Comparison of ENCODE assay signal across 22 mouse cellular contexts in the genomic region with DNA sequence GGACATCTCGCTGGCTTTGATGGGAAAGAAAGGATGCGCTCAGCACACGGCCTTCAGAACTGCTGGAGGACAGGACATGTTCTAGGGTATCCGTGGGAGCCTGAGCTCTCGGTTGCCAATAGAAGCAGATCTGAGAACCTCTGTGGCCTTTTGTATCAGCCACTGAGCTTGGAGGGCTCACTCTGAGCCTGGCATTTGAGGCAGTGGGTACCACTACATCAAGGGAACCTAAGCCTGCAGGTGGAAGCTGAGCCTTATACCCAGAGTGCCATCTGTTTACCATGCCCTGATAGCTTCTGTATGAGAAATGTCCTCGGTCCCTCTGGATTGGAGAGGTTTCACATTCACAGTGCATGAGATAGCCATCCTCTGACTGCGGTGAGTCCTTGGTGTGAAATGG. TPM values are rescaled to one million over a fixed set of nuclear protein-coding genes. Genes with fewer than 3 reads are reported as not detected.
DNase-seq lines count a peak whose midpoint lies in the region; ATAC-seq lines count a peak whose summit lies in the region.
"Had no signal": no experiment of that assay in that cellular context is flagged by ENCODE, and none has a peak within 500 bp of the region (broad histone marks: within the 10 kb centered on the region; RNA-seq: fewer than 3 reads in every experiment).

No protein-coding gene starts in this region.

- ATAC-seq in forebrain, embryonic 16.5 days = no peak
- no peak for ATAC-seq in forebrain, embryonic 13.5 days
- ATAC-seq in midbrain, embryonic 15.5 days (replicated peaks) = no peak
- ATAC-seq: intestine, postnatal 0 days; liver, embryonic 12.5 days had no signal

- H3K9ac ChIP-seq in forebrain, embryonic 16.5 days (replicated peaks; ENCODE audit: low read depth, low read length) = 0 out of 2 replicates have a peak overlapping the region, but pooled peaks have one; percentile 13
- no peak overlapping the region for H3K9ac ChIP-seq in forebrain, embryonic 13.5 days
- H3K9ac ChIP-seq in midbrain, embryonic 15.5 days = no peak overlapping the region
- H3K9ac ChIP-seq: embryonic facial prominence, embryonic 13.5 days; heart, embryonic 13.5 days; liver, embryonic 12.5 days; lung, embryonic 14.5 days had no signal

- peaks cover 17% of the 10 kb centered on the region for H3K27me3 ChIP-seq in forebrain, embryonic 16.5 days (replicated peaks; ENCODE audit: control insufficient read depth, insufficient read depth, low read length)
- H3K27me3 ChIP-seq in forebrain, embryonic 13.5 days = peaks cover 42% of the 10 kb centered on the region
- peaks cover 17% of the 10 kb centered on the region for H3K27me3 ChIP-seq in midbrain, embryonic 15.5 days (replicated peaks)

- 79% methylated on average over 7 of the region's 7 CpGs for WGBS in forebrain, embryonic 16.5 days
- WGBS in forebrain, embryonic 13.5 days = 84% methylated on average over 7 of the region's 7 CpGs
- 74% methylated on average over 7 of the region's 7 CpGs for WGBS in midbrain, embryonic 15.5 days

- peaks cover 19% of the 10 kb centered on the region for H3K4me1 ChIP-seq in forebrain, embryonic 16.5 days (replicated peaks; ENCODE audit: control insufficient read depth, insufficient read depth, low read length)
- peaks cover 13% of the 10 kb centered on the region; the same call in 1 of the 2 replicates for H3K4me1 ChIP-seq in forebrain, embryonic 13.5 days
- peaks cover 22% of the 10 kb centered on the region for H3K4me1 ChIP-seq in midbrain, embryonic 15.5 days
- H3K4me1 ChIP-seq: liver, embryonic 12.5 days had no signal

- no peak overlapping the region for H3K4me3 ChIP-seq in forebrain, embryonic 16.5 days (replicated peaks; ENCODE audit: low read length)
- H3K4me3 ChIP-seq in forebrain, embryonic 13.5 days = no peak overlapping the region
- 0 out of 2 replicates have a peak overlapping the region, but pooled peaks have one; percentile 67 for H3K4me3 ChIP-seq in midbrain, embryonic 15.5 days
- H3K4me3 ChIP-seq: embryonic facial prominence, embryonic 13.5 days; heart, embryonic 13.5 days; liver, embryonic 12.5 days had no signal

- H3K27ac ChIP-seq in forebrain, embryonic 16.5 days (ENCODE audit: low read length) = no peak overlapping the region; the same call in 1 of the 2 replicates
- no peak overlapping the region for H3K27ac ChIP-seq in forebrain, embryonic 13.5 days
- H3K27ac ChIP-seq in midbrain, embryonic 15.5 days = no peak overlapping the region
- H3K27ac ChIP-seq: embryonic facial prominence, embryonic 13.5 days; heart, embryonic 13.5 days; liver, embryonic 12.5 days had no signal

- no peaks in the 10 kb centered on the region for H3K9me3 ChIP-seq in forebrain, embryonic 16.5 days (ENCODE audit: control insufficient read depth, low read length)
- H3K9me3 ChIP-seq in forebrain, embryonic 13.5 days (replicated peaks) = no peaks in the 10 kb centered on the region
- H3K9me3 ChIP-seq in midbrain, embryonic 15.5 days = no peaks in the 10 kb centered on the region
- H3K9me3 ChIP-seq: embryonic facial prominence, embryonic 13.5 days; heart, embryonic 13.5 days; liver, embryonic 12.5 days had no signal

- DNase-seq in right cerebral cortex, postnatal 14 days = peak; percentile 2
- DNase-seq in right cerebral cortex, adult 18-20 months = no peak
- no peak for DNase-seq in gastrocnemius, adult 8-10 months (ENCODE audit: low spot score in 2 of 2)
- DNase-seq in kidney, postnatal 4 days = no peak
- DNase-seq: adrenal gland, postnatal 25 days; heart, adult 11 months; heart, postnatal 4 days; lung, embryonic 14.5 days; thymus, adult 2 months had no signal

- H3K36me3 ChIP-seq in forebrain, embryonic 16.5 days (ENCODE audit: control insufficient read depth, insufficient read depth) = no peaks in the 10 kb centered on the region
- no peaks in the 10 kb centered on the region for H3K36me3 ChIP-seq in forebrain, embryonic 13.5 days (ENCODE audit: poor library complexity, severe bottlenecking)
- H3K36me3 ChIP-seq in midbrain, embryonic 15.5 days (replicated peaks) = no peaks in the 10 kb centered on the region
- H3K36me3 ChIP-seq: embryonic facial prominence, embryonic 13.5 days; heart, embryonic 13.5 days; liver, embryonic 12.5 days had no signal

- H3K4me2 ChIP-seq in forebrain, embryonic 16.5 days (ENCODE audit: low read length) = no peak overlapping the region
- no peak overlapping the region; the same call in 1 of the 2 replicates for H3K4me2 ChIP-seq in forebrain, embryonic 13.5 days
- peak overlapping the region; percentile 82 for H3K4me2 ChIP-seq in midbrain, embryonic 15.5 days
- H3K4me2 ChIP-seq: embryonic facial prominence, embryonic 13.5 days; heart, embryonic 13.5 days; liver, embryonic 12.5 days; lung, embryonic 14.5 days had no signal

RNA-seq across cellular contexts. Expression of a gene that starts 1.8 kb away (rescaled TPM):
- 4.0 and 7.7 TPM in 2 replicates for polyA plus RNA-seq in forebrain, embryonic 16.5 days (2015; fragmentation: Nextera tagmentation; extraction: Ambion mirVana)
- 2.1 and 3.1 TPM in 2 replicates for polyA plus RNA-seq in forebrain, embryonic 13.5 days (2015; fragmentation: Nextera tagmentation; extraction: Ambion mirVana)
- polyA plus RNA-seq in midbrain, embryonic 15.5 days (2015; fragmentation: Nextera tagmentation; extraction: Ambion mirVana) = 20.2 and 22.4 TPM in 2 replicates
- total RNA-seq in gastrocnemius, adult 8-10 months (2022) = under 1 TPM in 1 of 4 experiments, not detected in 3; 0.07 TPM
- total RNA-seq: gastrocnemius, adult 18-20 months had no signal
- polyA plus RNA-seq: limb, embryonic 11.5 days had no signal

RNA-seq across cellular contexts. Expression of a gene that starts 47.3 kb away (rescaled TPM):
- not detected in 2 replicates for polyA plus RNA-seq in forebrain, embryonic 16.5 days (2015; fragmentation: Nextera tagmentation; extraction: Ambion mirVana)
- not detected in 2 replicates for polyA plus RNA-seq in forebrain, embryonic 13.5 days (2015; fragmentation: Nextera tagmentation; extraction: Ambion mirVana)
- polyA plus RNA-seq in midbrain, embryonic 15.5 days (2015; fragmentation: Nextera tagmentation; extraction: Ambion mirVana) = not detected in 2 replicates
- not detected for total RNA-seq in gastrocnemius, adult 8-10 months (2022)
- total RNA-seq: adrenal gland, postnatal 25 days; gastrocnemius, adult 18-20 months; heart, postnatal 4 days; layer of hippocampus, adult 18-20 months; left cerebral cortex, adult 8-10 months had no signal
- polyA plus RNA-seq: heart, embryonic 13.5 days; intestine, postnatal 0 days; limb, embryonic 11.5 days; liver, embryonic 12.5 days; stomach, embryonic 14.5 days; urinary bladder, adult 2 months had no signal
